Mouse (Mus musculus) embryo, embryonic 11 days (tissue): ENCODE measurements around the gene Slc25a41.

Experiments used
- DNase-seq: peaks from one replicate; pipeline ENCODE4 v3.0.0-alpha.2; 2015

The Slc25a41 gene

GRCm38 (mm10) chr17:57038978-57039377, 2.5 kb downstream of the Slc25a41 start:
- DNase-seq, result no peak

- no peak for DNase-seq
These were observed 8.6 kb downstream of the Slc25a41 start for GRCm38 (mm10) chr17:57032854-57033253.

- DNase-seq, result peak; percentile 100
These were observed 9.6 kb downstream of the Slc25a41 start for GRCm38 (mm10) chr17:57031661-57032420.

- peak; percentile 76 for DNase-seq
These were observed 10.4 kb downstream of the Slc25a41 start, which contains the start of gene Khsrp for GRCm38 (mm10) chr17:57030931-57031660. Gene Khsrp (minus strand): TSS chr17:57031522.

- peak; percentile 12 for DNase-seq
These were observed 11.8 kb downstream of the Slc25a41 start for GRCm38 (mm10) chr17:57029691-57030090.

GRCm38 (mm10) chr17:57027471-57027870, 14.0 kb downstream of the Slc25a41 start:
- no peak for DNase-seq

GRCm38 (mm10) chr17:57020960-57021359, 20.5 kb downstream of the Slc25a41 start:
- no peak for DNase-seq

- DNase-seq, result no peak
These were observed 21.8 kb downstream of the Slc25a41 start for GRCm38 (mm10) chr17:57019693-57020092.

GRCm38 (mm10) chr17:57012245-57012795, 29.1 kb downstream of the Slc25a41 start:
- no peak for DNase-seq

- peak; percentile 99 for DNase-seq
These were observed 30.0 kb downstream of the Slc25a41 start, which contains the start of the genes Gtf2f1 and Gm17949 for GRCm38 (mm10) chr17:57011236-57012141. Gene Gtf2f1 (minus strand): TSS chr17:57011288. Gene Gm17949 (plus strand): TSS chr17:57011469.

GRCm38 (mm10) chr17:57010911-57011235, 30.6 kb downstream of the Slc25a41 start:
- no peak for DNase-seq

GRCm38 (mm10) chr17:57007137-57007905, 34.1 kb downstream of the Slc25a41 start:
- no peak for DNase-seq

- no peak for DNase-seq
These were observed 37.5 kb downstream of the Slc25a41 start for GRCm38 (mm10) chr17:57003994-57004393.

- no peak for DNase-seq
These were observed 40.2 kb downstream of the Slc25a41 start for GRCm38 (mm10) chr17:57001228-57001627.

- no peak for DNase-seq
These were observed 41.4 kb downstream of the Slc25a41 start, which contains the start of gene Pspn for GRCm38 (mm10) chr17:56999968-57000609. Gene Pspn (minus strand): TSS chr17:57000018.

GRCm38 (mm10) chr17:56999414-56999813, 42.0 kb downstream of the Slc25a41 start:
- DNase-seq, result no peak

GRCm38 (mm10) chr17:56997029-56997667, 44.3 kb downstream of the Slc25a41 start, which contains the start of gene Alkbh7:
Gene Alkbh7 (plus strand): TSS chr17:56997339.
- peak; percentile 97 for DNase-seq

- no peak for DNase-seq
These were observed 44.9 kb downstream of the Slc25a41 start for GRCm38 (mm10) chr17:56996506-56996905.

- no peak for DNase-seq
These were observed 46.4 kb downstream of the Slc25a41 start for GRCm38 (mm10) chr17:56995046-56995445.

- no peak for DNase-seq
These were observed 50.5 kb downstream of the Slc25a41 start for GRCm38 (mm10) chr17:56990966-56991365.
